Mouse (Mus musculus) c-Kit-negative CD71-positive TER-119-positive erythroid progenitor cells, embryonic 14.5 days (primary cell): ENCODE data around the gene Fmo3.

Source experiments
- DNase-seq: peaks from one replicate; pipeline ENCODE4 v3.0.0-alpha.2; 2013; ENCODE audit warnings: low read depth, low spot score

Fmo3 gene

DNA sequence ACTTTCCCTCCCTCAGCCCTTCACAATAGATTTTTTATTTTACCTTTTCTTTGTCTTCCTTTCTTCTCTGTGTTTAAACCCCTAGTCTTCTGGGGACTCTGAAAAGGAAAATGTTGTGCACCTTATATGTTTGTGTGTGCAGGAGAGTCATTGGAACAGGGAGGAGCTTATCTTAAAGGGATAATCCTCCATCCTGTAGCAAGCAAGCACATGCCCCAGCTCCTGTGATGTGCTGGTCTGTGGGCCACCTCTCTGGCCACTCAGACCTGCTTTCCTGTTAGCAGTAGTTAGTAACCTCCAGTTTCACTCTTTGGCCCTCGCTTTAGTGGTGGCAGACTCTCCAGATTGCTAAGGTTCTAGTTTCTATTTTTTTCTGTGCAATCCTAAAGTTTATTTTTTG, at the start of gene Fmo3:
TSS of gene Fmo3 (minus strand) at position 101 of the 400 bp plus-strand sequence.
- no peak for DNase-seq

DNA sequence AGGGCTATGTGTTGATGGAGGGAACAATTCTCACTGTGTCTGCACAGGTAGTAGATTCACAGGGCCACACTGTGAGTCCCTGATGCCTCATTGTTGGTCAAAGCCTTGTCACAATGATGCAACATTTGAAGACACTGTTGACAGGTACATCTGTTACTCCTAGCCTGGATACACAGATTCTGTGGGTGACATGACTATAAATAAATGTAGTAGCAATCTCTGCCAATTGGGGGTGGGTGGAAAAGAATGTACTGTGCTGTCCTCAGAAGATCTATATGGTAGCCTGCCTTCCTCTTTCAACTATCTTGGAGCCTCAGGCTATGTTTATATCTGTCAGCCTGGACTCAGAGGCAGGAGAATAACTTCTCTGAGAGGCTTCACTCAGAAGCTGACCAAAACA, 38.7 kb upstream of the Fmo3 start:
- no peak for DNase-seq

DNA sequence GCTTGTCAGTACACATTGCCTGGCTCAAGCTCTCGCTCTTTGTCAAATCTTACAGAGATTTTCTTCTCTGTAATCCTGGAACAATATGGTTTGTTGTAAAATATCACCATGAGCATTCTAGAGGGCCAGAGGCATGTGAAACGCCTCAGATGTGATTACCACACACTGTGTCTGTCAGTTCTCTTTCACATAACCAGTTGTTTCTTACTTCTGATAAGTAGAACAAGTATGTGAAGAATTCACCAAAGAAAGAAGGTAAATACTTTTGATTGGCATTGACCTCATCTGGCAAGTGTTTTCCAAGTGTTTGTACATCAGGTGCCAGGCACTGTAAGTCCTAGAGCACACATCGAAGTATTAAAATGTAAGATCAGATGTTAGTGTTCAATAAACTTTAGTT, 24.9 kb upstream of the Fmo3 start:
- DNase-seq = no peak

DNA sequence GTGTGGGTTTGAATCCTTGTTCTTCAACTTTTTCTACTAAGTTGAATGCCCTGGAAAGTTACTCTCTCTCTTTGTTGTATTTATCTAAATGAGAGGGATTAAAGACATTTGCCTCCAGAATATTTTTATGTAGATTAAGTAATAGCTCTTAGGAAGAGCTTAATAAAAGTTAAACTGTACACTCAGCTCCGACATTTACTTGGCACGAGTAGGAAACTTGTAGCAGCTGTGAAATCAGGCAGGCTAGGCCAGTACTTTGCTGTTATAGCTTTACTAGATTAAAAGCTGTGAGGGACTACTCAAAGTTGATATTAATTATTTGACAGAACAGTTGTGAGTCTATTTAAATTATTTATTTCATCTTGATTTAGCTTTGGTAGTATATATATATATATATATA, 19.2 kb upstream of the Fmo3 start:
- DNase-seq = no peak

DNA sequence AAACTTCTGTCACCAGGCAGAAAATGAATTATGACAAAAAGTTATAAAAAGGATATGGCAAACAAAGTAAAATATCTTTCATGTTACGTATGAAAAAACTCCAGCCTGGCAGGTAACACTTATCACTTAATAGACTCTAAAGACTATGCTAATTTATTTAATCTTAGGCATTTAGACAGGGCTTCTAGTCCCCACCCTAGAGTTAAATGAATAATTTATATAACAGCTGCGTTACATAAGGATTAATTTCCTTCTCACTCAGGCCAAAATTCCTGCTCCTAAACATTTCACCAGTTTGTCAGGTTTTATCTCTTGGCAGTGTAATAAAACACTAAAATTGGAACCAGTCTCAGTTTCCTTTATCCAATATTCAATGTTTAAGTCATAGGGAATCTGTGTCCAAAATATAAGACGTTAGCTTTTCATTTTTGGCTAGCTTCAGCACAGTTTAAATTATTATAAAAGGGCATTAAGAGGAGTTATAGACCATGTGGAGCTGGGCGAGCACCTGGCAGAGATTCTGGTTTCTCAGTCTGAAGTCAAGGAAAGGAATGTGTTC, 17.0 kb upstream of the Fmo3 start:
- no peak for DNase-seq

DNA sequence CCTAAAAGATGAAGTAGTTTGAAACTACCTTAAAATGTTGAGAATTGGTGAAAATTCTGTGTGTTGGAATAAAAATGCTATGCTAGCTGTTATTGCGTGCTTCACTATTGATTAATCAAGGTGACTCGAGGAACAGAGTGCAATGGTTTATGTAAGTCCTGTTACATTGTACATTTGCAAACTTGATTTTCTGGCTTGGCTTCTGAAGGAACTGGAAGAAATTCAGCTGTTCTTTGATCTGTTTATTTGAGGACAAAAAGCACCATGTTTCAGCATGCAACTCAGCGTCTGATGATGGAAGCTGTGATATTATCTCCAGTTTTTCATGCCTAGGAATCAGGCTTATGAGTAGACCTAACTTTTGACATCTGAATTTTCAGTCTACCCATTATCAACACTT, 3.2 kb upstream of the Fmo3 start:
- no peak for DNase-seq

DNA sequence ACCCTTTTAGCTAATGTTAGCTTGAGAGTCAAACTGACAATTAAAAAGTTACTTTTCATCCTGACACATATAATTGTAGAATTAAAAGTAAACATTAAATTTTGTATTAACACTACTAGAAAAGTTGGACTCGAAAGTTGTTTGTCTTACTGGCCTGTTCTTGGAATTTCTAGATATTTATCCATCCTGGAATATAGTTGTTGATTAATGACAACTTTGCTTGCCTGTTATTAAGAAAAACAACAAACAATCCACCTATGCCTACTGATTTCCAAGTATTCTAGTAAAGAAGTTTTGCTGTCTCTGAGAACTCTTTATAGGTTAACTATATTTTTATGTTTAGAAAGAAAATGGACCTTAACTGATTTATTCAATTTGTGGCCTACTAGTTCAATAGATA, 2.4 kb upstream of the Fmo3 start:
- no peak for DNase-seq

DNA sequence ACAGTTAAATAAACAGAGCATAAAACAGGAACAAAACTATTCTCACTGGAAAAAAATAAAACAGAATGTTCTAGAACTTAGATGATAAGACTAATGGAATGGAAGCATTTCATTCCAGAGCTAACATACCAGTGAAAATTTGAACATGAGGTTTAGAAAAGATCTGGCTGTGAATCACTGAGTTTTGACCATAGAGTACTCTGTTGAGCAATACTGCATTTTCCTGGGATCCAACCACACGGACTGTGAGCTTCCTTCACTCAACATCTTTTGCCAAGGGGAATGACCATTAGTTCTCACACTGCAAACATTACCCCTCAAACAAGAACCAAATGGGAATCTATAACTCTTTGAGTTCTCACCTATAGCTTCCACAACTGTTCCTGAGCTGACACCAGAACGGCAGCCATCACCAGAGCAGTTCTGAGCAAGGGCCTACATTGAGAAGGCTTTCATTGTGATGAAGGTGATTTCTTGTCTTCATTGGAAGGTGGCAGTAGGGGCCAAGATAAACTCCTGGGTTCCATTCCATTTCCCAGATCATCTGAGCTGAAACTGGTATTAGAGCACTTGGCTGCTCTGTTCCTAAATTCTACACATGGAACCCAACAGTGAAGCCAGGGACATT, 1.9 kb upstream of the Fmo3 start:
- DNase-seq = no peak

DNA sequence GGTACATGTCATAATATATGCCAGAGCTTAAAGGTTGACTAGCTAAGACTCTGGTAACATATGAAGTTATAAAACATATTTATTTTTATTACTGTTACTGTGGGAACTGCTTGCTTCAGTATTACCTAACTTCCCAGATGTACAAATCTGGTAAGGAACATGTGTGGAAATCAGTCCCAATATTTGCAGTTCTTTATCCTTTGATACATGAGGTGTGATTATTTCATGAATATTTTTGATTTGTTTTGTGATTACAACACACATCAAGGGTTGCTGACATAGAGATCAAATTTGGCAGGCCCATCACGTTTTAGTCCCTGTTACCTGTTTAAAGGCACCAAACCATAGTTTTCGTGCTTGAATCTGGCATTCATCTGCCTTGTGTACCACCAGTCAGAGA, 20.8 kb downstream of the Fmo3 start:
- no peak for DNase-seq

DNA sequence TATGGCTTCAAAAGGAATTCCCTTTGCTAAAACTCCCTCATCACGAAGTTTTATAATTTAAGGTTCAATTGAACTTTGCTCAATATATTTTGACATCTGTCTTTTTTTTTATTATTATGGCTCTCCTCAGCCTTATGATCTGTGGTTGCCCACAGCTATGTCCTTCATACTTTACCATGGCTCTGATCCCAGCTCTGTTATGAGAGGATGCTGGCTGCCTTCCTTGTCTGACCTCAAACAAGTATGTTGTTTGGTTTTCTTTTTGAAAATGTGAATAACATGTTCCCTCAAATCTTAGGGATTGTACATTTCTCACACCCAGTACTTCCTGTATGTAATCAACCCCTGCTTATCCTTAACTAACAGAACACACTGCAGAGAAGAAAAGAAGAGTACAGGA, 26.9 kb downstream of the Fmo3 start:
- no peak for DNase-seq

DNA sequence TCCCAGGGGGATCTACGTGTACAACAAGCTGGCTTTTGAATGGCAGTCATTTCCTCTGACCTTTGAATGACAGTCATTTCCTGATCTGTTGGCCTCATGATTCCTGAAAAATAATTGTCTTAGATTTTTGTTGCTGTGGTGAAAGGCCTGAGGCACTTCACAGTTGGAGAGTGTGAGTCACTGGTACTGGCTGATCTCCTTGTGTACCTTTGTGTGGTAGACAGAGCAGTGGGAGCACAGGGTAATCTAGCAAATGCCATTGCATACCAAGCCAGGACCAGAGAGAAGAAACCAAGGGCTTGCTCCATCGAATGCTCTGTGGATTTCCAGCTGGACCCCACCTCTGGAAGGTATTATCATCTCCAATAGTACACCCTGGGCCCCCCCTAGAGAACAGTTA, 31.2 kb downstream of the Fmo3 start:
- DNase-seq = no peak

DNA sequence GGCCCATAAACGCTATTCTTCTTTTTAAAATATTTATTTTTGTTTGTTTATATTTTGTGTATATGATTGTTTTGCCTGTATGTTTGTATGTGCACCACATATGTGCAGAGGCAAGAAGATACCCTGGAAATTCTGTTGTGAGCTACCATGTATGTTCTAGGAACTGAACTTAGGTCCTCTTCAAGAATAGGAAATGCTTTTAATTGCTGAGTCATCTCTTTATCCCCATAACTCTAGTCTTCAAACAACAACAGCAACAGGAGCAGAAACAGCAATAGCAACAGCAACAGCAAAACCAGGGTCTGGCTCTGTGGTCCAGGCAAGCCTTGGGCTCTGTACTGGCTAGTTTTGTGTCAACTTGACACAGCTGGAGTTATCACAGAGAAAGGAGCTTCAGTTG, 34.6 kb downstream of the Fmo3 start:
- no peak for DNase-seq

DNA sequence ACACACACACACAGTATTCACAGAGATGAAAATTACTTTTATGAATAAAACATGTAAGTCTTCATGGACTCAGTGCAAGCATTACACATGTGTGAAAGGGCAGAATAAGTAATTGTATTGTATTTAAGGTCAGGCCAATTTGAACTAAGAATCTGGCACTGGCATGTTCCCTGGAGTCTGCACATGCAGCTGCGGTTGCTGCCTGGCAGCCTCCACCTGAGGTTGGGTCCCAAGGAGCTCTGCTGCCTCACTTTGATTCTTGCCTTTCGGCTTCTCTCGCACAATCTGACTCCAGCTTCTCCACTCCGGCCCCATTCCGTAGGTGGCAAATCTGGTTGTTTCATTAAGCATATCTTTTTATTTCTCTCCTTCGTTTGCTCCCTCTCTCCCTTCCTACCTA, 36.4 kb downstream of the Fmo3 start:
- DNase-seq = no peak

DNA sequence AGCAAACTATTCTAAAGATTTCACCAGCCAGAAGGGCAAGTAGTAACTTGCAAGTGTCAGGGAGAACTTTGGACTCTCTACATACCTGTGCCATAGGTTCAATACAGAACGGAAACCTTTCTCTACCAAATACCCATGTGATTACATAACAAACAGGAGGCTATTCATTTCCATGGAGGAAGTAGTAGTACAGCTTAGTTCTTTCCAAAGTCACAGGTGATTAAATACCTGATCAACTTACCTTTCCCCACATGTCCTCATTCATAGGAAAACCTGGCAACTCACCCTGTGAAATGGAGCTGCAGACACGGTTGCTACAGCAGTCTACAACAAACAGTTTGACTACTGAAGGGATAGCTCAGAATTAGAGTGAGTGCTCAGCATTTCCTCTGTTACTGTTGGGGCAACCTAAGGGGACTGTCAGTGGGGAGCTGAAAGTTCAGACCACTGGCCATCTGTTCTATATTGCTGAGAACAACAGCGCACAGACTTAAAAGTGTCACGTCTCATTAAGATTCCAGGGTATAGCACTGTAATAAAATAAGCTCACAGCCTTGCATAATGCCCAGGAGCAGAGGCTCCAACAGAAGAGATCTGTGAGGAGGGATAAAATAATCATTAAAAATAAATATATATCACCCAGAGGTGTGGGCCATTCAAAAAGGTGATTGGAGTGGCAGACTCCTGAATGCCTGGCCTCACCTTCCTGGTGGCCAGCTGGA, 37.3 kb downstream of the Fmo3 start:
- DNase-seq = no peak

DNA sequence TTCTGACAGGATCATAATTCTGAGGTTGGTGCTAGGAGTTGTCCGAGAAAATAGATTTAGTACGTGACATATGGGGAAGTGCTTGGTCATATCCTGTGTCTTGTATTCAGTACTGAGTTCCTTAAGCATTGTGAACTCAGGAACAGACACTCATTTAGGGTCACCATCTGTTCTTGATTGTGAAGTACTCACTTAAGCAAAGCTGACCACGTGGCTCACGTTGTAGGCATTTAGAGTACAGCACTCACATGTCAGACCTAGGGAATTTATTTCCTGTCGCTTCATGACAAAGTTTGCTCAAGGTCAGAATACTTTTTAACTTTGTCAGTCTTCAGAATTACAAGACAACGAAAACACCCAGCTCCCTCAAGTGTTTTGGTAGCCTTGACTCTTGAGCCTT, 40.6 kb downstream of the Fmo3 start:
- DNase-seq = no peak

DNA sequence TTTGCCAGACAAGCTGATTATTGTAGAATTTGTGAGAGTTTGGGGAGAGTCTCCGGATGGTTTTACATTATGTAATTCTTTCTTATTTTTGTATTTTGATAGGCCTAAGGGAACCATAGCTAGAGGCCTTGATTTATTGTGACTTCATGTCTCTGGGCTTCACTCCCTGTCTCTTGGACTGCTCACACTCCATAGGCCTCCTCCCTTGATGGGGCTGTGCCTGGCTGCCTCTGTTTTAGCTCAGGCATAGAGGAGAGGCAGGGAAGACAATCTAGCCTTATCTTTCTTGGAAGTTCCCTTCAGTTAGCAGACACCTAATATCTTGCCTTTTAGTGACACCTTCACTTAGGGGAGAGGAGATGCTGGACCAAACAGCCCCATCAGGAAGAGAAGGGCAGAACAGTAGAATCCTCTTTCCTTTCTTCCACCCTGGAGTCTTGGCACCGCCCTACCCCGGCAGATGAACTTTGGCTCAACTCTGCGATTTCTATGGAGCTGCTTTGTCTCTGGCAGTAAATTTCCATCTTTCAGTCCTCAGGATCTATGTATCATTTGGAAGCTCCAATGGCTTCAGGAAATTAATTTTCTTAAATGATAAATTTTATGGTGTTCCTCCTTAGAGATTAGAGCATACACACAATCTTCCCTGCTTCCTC, 45.5 kb downstream of the Fmo3 start:
- DNase-seq = no peak

DNA sequence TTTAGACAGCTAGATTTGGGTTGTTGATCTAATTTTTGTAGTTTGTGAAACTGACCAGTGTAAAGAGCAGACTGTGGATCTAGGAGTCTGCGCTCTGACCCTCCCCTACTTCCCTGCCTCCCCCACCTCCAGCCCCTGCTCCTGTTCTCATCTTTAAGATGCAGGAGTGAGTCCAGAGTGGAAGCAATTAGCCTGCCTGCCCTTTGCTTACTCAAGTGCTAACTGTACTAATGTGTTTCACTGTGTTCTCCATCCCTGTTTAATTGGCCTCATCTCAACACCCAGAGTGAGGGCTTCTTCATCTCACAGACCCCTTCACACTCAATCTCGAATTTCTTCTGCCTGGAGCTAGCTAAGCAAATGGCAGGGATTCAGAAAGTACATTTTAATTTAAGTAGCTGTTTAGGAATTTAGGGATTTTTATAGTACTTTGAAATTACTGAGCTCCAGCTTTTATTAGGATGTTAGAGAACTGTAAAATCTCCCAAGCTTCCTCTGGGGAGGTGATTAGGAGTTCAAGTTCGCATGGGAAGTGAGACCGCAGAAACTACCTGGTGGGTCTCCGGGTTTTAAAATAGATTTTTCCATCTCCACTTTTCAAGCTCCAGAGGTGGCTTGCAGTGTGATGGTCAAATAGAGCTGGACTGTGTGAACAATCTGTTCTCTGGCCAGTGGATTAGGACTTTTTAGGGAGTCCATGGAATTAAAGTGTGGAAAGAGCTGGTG, 46.2 kb downstream of the Fmo3 start:
- no peak for DNase-seq

DNA sequence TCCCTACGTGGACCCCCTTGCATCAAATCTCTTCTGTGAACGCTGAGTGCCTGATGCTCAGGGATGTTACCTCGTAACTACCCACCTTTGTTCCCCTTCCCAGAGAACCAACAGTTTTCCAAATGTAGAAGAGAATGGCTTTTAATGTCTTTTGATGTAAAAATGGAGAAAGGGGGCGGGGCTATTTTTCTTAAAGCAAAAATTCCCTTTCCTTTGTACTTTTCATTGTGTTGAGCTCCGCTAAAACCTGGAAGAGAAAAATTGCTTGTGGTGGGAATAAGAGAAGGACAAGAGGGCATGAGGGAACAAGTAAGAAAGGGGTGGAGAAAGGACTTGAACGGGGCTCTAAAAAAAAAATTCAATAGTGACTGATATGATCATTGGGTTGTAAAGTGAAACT, 46.9 kb downstream of the Fmo3 start, which contains the start of gene Fmo6:
TSS of gene Fmo6 (minus strand) at position 101 of the 400 bp plus-strand sequence.
- DNase-seq = no peak

DNA sequence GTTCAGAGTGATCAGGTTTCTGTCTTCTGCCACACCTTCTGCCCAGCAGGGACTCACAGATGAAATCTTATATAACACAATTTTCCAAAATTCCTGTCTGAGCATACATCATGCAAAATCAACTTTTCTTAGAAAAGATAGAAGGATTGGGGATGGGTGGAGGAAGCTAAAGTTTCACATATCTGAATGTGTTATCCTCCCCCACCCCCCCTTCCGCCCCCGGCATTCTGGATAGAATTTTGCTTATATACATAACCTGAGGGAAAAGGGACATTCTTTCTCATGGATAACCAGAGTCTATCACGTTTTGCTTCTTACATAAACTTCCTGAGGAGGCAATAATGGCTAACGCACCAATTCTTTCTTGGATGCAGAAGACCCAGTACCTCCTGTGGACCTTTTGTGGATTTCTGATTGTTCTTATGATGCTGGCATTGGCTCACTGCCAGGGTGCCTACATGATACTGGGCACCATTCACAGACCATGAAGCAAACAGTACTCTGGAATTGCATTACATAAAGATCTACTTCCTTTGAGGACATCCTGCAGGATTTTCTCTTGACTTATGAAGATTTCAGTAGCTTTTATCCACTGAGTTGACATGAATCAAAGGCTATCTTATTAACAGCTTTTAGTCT, 49.8 kb downstream of the Fmo3 start:
- no peak for DNase-seq

DNA sequence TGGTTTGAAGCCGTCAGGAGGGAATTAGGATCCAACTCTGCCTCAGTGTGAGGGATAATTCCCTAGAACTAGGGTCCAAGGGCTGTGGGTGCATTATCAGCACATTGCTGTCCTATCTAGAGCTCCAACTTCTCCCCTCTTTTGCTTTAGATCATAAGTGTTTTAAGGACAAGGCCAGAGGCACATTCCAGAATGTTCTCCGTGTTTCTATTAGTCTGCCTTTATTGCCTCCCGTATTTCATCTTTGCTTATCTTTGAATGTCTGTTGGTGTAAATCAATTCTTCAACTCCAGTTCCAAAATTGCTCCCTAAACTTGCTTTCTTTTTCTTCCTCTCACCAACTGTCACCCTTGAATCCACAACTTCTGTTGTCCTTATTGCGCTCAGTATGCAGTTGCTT, 51.9 kb downstream of the Fmo3 start:
- DNase-seq = no peak

DNA sequence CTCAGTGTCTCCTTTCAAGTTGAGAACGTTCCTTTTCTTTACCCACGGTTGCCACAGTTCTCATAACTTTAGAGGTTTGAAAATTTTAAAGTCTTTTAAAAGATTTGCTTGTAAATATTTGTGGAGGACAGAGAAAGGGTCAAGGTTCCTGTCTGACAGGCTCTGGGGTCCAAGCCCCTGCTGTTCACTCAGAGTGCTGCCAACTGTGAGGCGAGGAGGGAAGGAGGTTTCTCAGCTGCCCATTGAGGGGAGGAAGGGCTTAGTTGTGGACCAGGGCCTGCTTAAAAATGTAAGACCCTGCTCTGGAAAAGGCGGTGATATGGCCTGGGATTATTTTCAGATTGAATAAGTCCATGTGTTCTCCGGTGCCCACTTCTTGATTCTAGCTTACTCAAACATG, 52.4 kb downstream of the Fmo3 start:
- no peak for DNase-seq
